Mouse (Mus musculus) MEL (cell line): ENCODE data around the gene Smim15. TPM values are rescaled to one million over a fixed set of nuclear protein-coding genes. Genes with fewer than 3 reads are reported as not detected.

ENCODE experiments used
- DNase-seq: peaks from one replicate; pipeline ENCODE4 v3.0.0; 2011; ENCODE audit warnings: low read depth, low spot score
- H3K27ac ChIP-seq: 2 replicates; pipeline ENCODE4 v1.5.1; 2012; ENCODE audit warnings: low read depth, mild to moderate bottlenecking, control low read depth, low read length, moderate library complexity; ENCODE audit not compliant: control insufficient read depth
- H3K27me3 ChIP-seq, 2 experiments: fragments of 150-350 bp in 1 of 2; sonication (generic) in 1 of 2; 2 replicates each; pipeline ENCODE4 v1.6.1; 2012; ENCODE audit warnings: low read length in 2 of 2, mild to moderate bottlenecking in 2 of 2, improper control_type of control experiment in 1 of 2, moderate library complexity in 1 of 2; ENCODE audit not compliant: insufficient read depth in 2 of 2, control insufficient read depth in 1 of 2
- H3K36me3 ChIP-seq, 2 experiments: 2 replicates each; pipeline ENCODE4 v1.6.1; 2012 to 2014; ENCODE audit warnings: low read length in 2 of 2, improper control_type of control experiment in 1 of 2, inconsistent platforms in 1 of 2, mild to moderate bottlenecking in 1 of 2; ENCODE audit not compliant: insufficient read depth in 2 of 2, control insufficient read depth in 1 of 2
- H3K4me1 ChIP-seq, 2 experiments: fragments of 150-350 bp in 1 of 2; sonication (generic) in 1 of 2; 2 replicates each; pipeline ENCODE4 v1.6.1; 2012; ENCODE audit warnings: low read length in 2 of 2, improper control_type of control experiment in 1 of 2, mild to moderate bottlenecking in 1 of 2; ENCODE audit not compliant: insufficient read depth in 2 of 2, control insufficient read depth in 1 of 2
- H3K4me3 ChIP-seq, 2 experiments: fragments of 150-350 bp in 1 of 2; sonication (generic) in 1 of 2; 2 replicates each; pipeline ENCODE4 v1.5.1; 2012; ENCODE audit warnings: low read depth in 2 of 2, low read length in 2 of 2, mild to moderate bottlenecking in 2 of 2, moderate library complexity in 2 of 2, control low read depth in 1 of 2, improper control_type of control experiment in 1 of 2; ENCODE audit not compliant: control insufficient read depth in 1 of 2, insufficient read depth in 1 of 2
- H3K79me2 ChIP-seq: 2 replicates; pipeline ENCODE4 v1.6.1; 2012; ENCODE audit warnings: mild to moderate bottlenecking, low read length, moderate library complexity; ENCODE audit not compliant: control insufficient read depth, poor library complexity, insufficient read depth
- H3K9ac ChIP-seq: 2 replicates; pipeline ENCODE4 v1.6.1; 2012; ENCODE audit warnings: low read depth, mild to moderate bottlenecking, control low read depth, low read length, moderate library complexity; ENCODE audit not compliant: control insufficient read depth, poor library complexity, severe bottlenecking
- H3K9me3 ChIP-seq: fragments of 150-350 bp; sonication (generic); replicated peaks from 2 replicates; pipeline ENCODE4 v1.6.1; 2012; ENCODE audit warnings: mild to moderate bottlenecking, low read length, improper control_type of control experiment, moderate library complexity; ENCODE audit not compliant: insufficient read depth
- BHLHE40 ChIP-seq: IDR thresholded peaks from 2 replicates; pipeline ENCODE4 v1.6.1; 2012; ENCODE audit warnings: low read depth, mild to moderate bottlenecking, inconsistent platforms, low read length, improper control_type of control experiment, borderline replicate concordance
- CHD1 ChIP-seq: IDR thresholded peaks from 2 replicates; pipeline ENCODE4 v1.6.1; 2012; ENCODE audit warnings: low read depth, mild to moderate bottlenecking, inconsistent platforms, low read length, improper control_type of control experiment
- E2F4 ChIP-seq: IDR thresholded peaks from 2 replicates; pipeline ENCODE4 v1.6.1; 2011; ENCODE audit warnings: low read depth, low read length, improper control_type of control experiment, borderline replicate concordance
- ELF1 ChIP-seq: IDR thresholded peaks from 2 replicates; pipeline ENCODE4 v1.6.1; 2014; ENCODE audit warnings: low read depth, mild to moderate bottlenecking, inconsistent platforms, low read length, improper control_type of control experiment, moderate library complexity
- EP300 ChIP-seq, 2 experiments: IDR thresholded peaks; 2 replicates each; pipeline ENCODE4 v1.6.1; 2011; ENCODE audit warnings: improper control_type of control experiment in 2 of 2, low read length in 2 of 2, low read depth in 1 of 2, mild to moderate bottlenecking in 1 of 2
- GATA1 ChIP-seq: IDR thresholded peaks from 2 replicates; pipeline ENCODE4 v1.6.1; 2011; ENCODE audit warnings: low read depth, low read length, improper control_type of control experiment
- JUND ChIP-seq: IDR thresholded peaks from 2 replicates; pipeline ENCODE4 v1.6.1; 2011; ENCODE audit warnings: low read depth, mild to moderate bottlenecking, improper control_type of control experiment, low read length
- MAFK ChIP-seq: IDR thresholded peaks from 2 replicates; pipeline ENCODE4 v1.6.1; 2011; ENCODE audit warnings: low read depth, mild to moderate bottlenecking, low read length, improper control_type of control experiment, borderline replicate concordance
- MAX ChIP-seq: IDR thresholded peaks from 2 replicates; pipeline ENCODE4 v1.6.1; 2011; ENCODE audit warnings: low read length, improper control_type of control experiment
- MAZ ChIP-seq: IDR thresholded peaks from 2 replicates; pipeline ENCODE4 v1.6.1; 2012; ENCODE audit warnings: low read depth, mild to moderate bottlenecking, inconsistent platforms, low read length, improper control_type of control experiment
- NELFE ChIP-seq: IDR thresholded peaks from 2 replicates; pipeline ENCODE4 v1.6.1; 2011; ENCODE audit warnings: low read depth, low read length, improper control_type of control experiment
- NRF1 ChIP-seq: IDR thresholded peaks from 2 replicates; pipeline ENCODE4 v1.6.1; 2014; ENCODE audit warnings: low read depth, mild to moderate bottlenecking, inconsistent platforms, low read length, improper control_type of control experiment, moderate library complexity; ENCODE audit not compliant: poor library complexity, insufficient read depth, severe bottlenecking
- POLR2A ChIP-seq, 2 experiments: IDR thresholded peaks; 2 replicates each; pipeline ENCODE4 v1.6.1; 2011 to 2012; ENCODE audit warnings: low read length in 2 of 2, mild to moderate bottlenecking in 2 of 2, control low read depth in 1 of 2, improper control_type of control experiment in 1 of 2, low read depth in 1 of 2, moderate library complexity in 1 of 2; ENCODE audit not compliant: control insufficient read depth in 1 of 2, insufficient read depth in 1 of 2, poor library complexity in 1 of 2
- POLR2AphosphoS2 ChIP-seq: IDR thresholded peaks from 2 replicates; pipeline ENCODE4 v1.6.1; 2011; ENCODE audit warnings: low read length, improper control_type of control experiment
- RAD21 ChIP-seq: IDR thresholded peaks from 2 replicates; pipeline ENCODE4 v1.6.1; 2011; ENCODE audit warnings: mild to moderate bottlenecking, low read depth, low read length, improper control_type of control experiment
- RCOR1 ChIP-seq: IDR thresholded peaks from 2 replicates; pipeline ENCODE4 v1.6.1; 2012; ENCODE audit warnings: low read depth, mild to moderate bottlenecking, inconsistent platforms, low read length, improper control_type of control experiment
- SMC3 ChIP-seq: IDR thresholded peaks from 2 replicates; pipeline ENCODE4 v1.6.1; 2011; ENCODE audit warnings: low read depth, low read length, improper control_type of control experiment
- TCF12 ChIP-seq: IDR thresholded peaks from 2 replicates; pipeline ENCODE4 v1.6.1; 2014; ENCODE audit warnings: low read depth, mild to moderate bottlenecking, inconsistent platforms, low read length, improper control_type of control experiment, moderate library complexity
- UBTF ChIP-seq: IDR thresholded peaks from 2 replicates; pipeline ENCODE4 v1.6.1; 2012; ENCODE audit warnings: low read depth, mild to moderate bottlenecking, inconsistent platforms, low read length, improper control_type of control experiment, moderate library complexity, borderline replicate concordance; ENCODE audit not compliant: insufficient read depth
- USF1 ChIP-seq: IDR thresholded peaks from 2 replicates; pipeline ENCODE4 v1.6.1; 2014; ENCODE audit warnings: low read depth, mild to moderate bottlenecking, inconsistent platforms, low read length, improper control_type of control experiment, moderate library complexity
- USF2 ChIP-seq, 2 experiments: IDR thresholded peaks; 2 replicates each; pipeline ENCODE4 v1.6.1; 2011 to 2012; ENCODE audit warnings: improper control_type of control experiment in 2 of 2, low read length in 2 of 2, borderline replicate concordance in 1 of 2, inconsistent platforms in 1 of 2, low read depth in 1 of 2, mild to moderate bottlenecking in 1 of 2; ENCODE audit not compliant: insufficient read depth in 1 of 2
- ZKSCAN1 ChIP-seq: IDR thresholded peaks from 2 replicates; pipeline ENCODE4 v1.6.1; 2012; ENCODE audit warnings: low read depth, mild to moderate bottlenecking, inconsistent platforms, low read length, improper control_type of control experiment, moderate library complexity
- ZMIZ1 ChIP-seq: IDR thresholded peaks from 2 replicates; pipeline ENCODE4 v1.6.1; 2012; ENCODE audit warnings: low read depth, mild to moderate bottlenecking, inconsistent platforms, low read length, improper control_type of control experiment, moderate library complexity
- ZNF384 ChIP-seq: IDR thresholded peaks from 2 replicates; pipeline ENCODE4 v1.6.1; 2012; ENCODE audit warnings: low read depth, mild to moderate bottlenecking, inconsistent platforms, low read length, improper control_type of control experiment
- polyA plus RNA-seq, 2 experiments: library from polyadenylated mRNA; stranded (reverse) in 1 of 2; unstranded in 1 of 2; fragments of >175 nt in 1 of 2; fragments of >200 nt in 1 of 2; gene quantifications; 2 replicates each; pipeline versions ENCODE4 v1.2.1 to v1.2.4; 2012; ENCODE audit warnings: low replicate concordance in 2 of 2, low read depth in 1 of 2; ENCODE audit not compliant: insufficient read length in 2 of 2, insufficient read depth in 1 of 2, missing spikeins in 1 of 2
- total RNA-seq: library from RNA; depleted of rRNA; stranded (reverse); fragments of 300-350 nt; gene quantifications from 2 replicates; pipeline ENCODE4 v1.2.3, GENCODE M21; 2012

Gene Smim15
- total and polyA plus RNA-seq, 3 experiments, result 73.4 to 122 TPM; not detected in 1

- Histone ChIP-seq H3K9ac (no peak overlapping the region), H3K9me3 (no peaks in the 10 kb centered on the region), H3K36me3 (no peaks in the 10 kb centered on the region; a peak in 1 of 4 replicates), H3K79me2 (no peaks in the 10 kb centered on the region), H3K27ac (no peak overlapping the region), H3K4me3 (no peak overlapping the region), H3K27me3 (no peaks in the 10 kb centered on the region), H3K4me1 (no peaks in the 10 kb centered on the region)
- TF ChIP-seq RCOR1 (no peak), ZNF384 (no peak), USF2 (IDR thresholded peaks at IDR 0.05; ENCODE audit: borderline replicate concordance in 1 of 2, insufficient read depth in 1 of 2, low read depth in 1 of 2, low read length in 2 of 2) (no peak), MAZ (no peak), ZMIZ1 (no peak), EP300 (IDR thresholded peaks at IDR 0.05; ENCODE audit: low read depth in 1 of 2, low read length in 2 of 2) (no peak), ZKSCAN1 (no peak), POLR2A (IDR thresholded peaks at IDR 0.05; ENCODE audit: control insufficient read depth in 1 of 2, insufficient read depth in 1 of 2, low read depth in 1 of 2, low read length in 2 of 2, poor library complexity in 1 of 2) (no peak), GATA1 (no peak), MAFK (no peak), POLR2AphosphoS2 (no peak)
- no peak for DNase-seq
Measured at GRCm38 (mm10) chr13:108077901-108078300, 33.7 kb downstream of the Smim15 start.

- no peak for TF ChIP-seq EP300 (IDR thresholded peaks at IDR 0.05; ENCODE audit: low read depth in 1 of 2, low read length in 2 of 2)
- no peak for TF ChIP-seq CHD1
- no peak for TF ChIP-seq MAFK
- no peak for TF ChIP-seq ZNF384
- no peak for TF ChIP-seq POLR2AphosphoS2
- TF ChIP-seq MAZ, result no peak
- TF ChIP-seq BHLHE40, result no peak
- no peak for TF ChIP-seq USF2 (IDR thresholded peaks at IDR 0.05; ENCODE audit: borderline replicate concordance in 1 of 2, insufficient read depth in 1 of 2, low read depth in 1 of 2, low read length in 2 of 2)
- TF ChIP-seq POLR2A (IDR thresholded peaks at IDR 0.05; ENCODE audit: control insufficient read depth in 1 of 2, insufficient read depth in 1 of 2, low read depth in 1 of 2, low read length in 2 of 2, poor library complexity in 1 of 2), result no peak
- H3K9ac ChIP-seq, result no peak overlapping the region
- no peaks in the 10 kb centered on the region for H3K9me3 ChIP-seq
- H3K79me2 ChIP-seq, result no peaks in the 10 kb centered on the region
- no peak overlapping the region for H3K4me3 ChIP-seq
- no peaks in the 10 kb centered on the region for H3K36me3 ChIP-seq
- H3K27me3 ChIP-seq, result no peaks in the 10 kb centered on the region
- no peak overlapping the region for H3K27ac ChIP-seq
- no peak for DNase-seq
- H3K4me1 ChIP-seq, result no peaks in the 10 kb centered on the region
Measured at GRCm38 (mm10) chr13:108084086-108084485, 39.8 kb downstream of the Smim15 start.

- Histone ChIP-seq H3K27ac (no peak overlapping the region), H3K9me3 (no peaks in the 10 kb centered on the region), H3K36me3 (no peaks in the 10 kb centered on the region)
- no peak for TF ChIP-seq NELFE
- no peak for TF ChIP-seq NRF1
- TF ChIP-seq GATA1, result no peak
- no peak for TF ChIP-seq EP300 (IDR thresholded peaks at IDR 0.05; ENCODE audit: low read depth in 1 of 2, low read length in 2 of 2)
- TF ChIP-seq MAZ, result no peak
- TF ChIP-seq MAX, result no peak
- no peak for TF ChIP-seq POLR2A (IDR thresholded peaks at IDR 0.05; ENCODE audit: control insufficient read depth in 1 of 2, insufficient read depth in 1 of 2, low read depth in 1 of 2, low read length in 2 of 2, poor library complexity in 1 of 2)
- TF ChIP-seq ELF1, result no peak
- TF ChIP-seq TCF12, result no peak
- no peak for TF ChIP-seq E2F4
- no peak for TF ChIP-seq JUND
- TF ChIP-seq UBTF, result no peak
- no peak for TF ChIP-seq ZNF384
- no peak for TF ChIP-seq SMC3
- TF ChIP-seq USF1, result no peak
- TF ChIP-seq RAD21, result no peak
- TF ChIP-seq, all 39 proteins: peak for 0
- Histone ChIP-seq H3K9ac (no peak overlapping the region), H3K4me3 (no peak overlapping the region), H3K27me3 (no peaks in the 10 kb centered on the region), H3K79me2 (no peaks in the 10 kb centered on the region), H3K4me1 (no peaks in the 10 kb centered on the region)
- no peak for DNase-seq
Measured at GRCm38 (mm10) chr13:108086036-108086435, 41.8 kb downstream of the Smim15 start.
